Mouse (Mus musculus): ENCODE data around the gene Nup210.

The Nup210 gene

GRCm38 (mm10) chr6:91020810-91021209, 95.8 kb downstream of the Nup210 start:
- DNase-seq (ENCODE audit: low spot score) = no peak

- no peak for DNase-seq (ENCODE audit: low spot score)
Observed at GRCm38 (mm10) chr6:91016600-91017230, 99.9 kb downstream of the Nup210 start.

- DNase-seq (ENCODE audit: low spot score) = no peak
Observed at GRCm38 (mm10) chr6:91014198-91014958, 102.3 kb downstream of the Nup210 start.

- peak; percentile 35 for DNase-seq (ENCODE audit: low spot score)
Observed at GRCm38 (mm10) chr6:91012458-91012857, 104.2 kb downstream of the Nup210 start.

GRCm38 (mm10) chr6:91011568-91011967, 105.1 kb downstream of the Nup210 start:
- DNase-seq (ENCODE audit: low spot score) = no peak

- no peak for DNase-seq (ENCODE audit: low spot score)
Observed at GRCm38 (mm10) chr6:91008284-91008830, 108.3 kb downstream of the Nup210 start.

- DNase-seq (ENCODE audit: low spot score) = no peak
Observed at GRCm38 (mm10) chr6:91007207-91007606, 109.4 kb downstream of the Nup210 start.

GRCm38 (mm10) chr6:91004157-91004556, 112.5 kb downstream of the Nup210 start:
- no peak for DNase-seq (ENCODE audit: low spot score)

GRCm38 (mm10) chr6:91003310-91003995, 113.2 kb downstream of the Nup210 start:
- DNase-seq (ENCODE audit: low spot score) = peak; percentile 30

- no peak for DNase-seq (ENCODE audit: low spot score)
Observed at GRCm38 (mm10) chr6:91001566-91001965, 115.1 kb downstream of the Nup210 start.

GRCm38 (mm10) chr6:91000819-91001525, 115.7 kb downstream of the Nup210 start:
- DNase-seq (ENCODE audit: low spot score) = peak; percentile 25

GRCm38 (mm10) chr6:90999176-90999575, 117.5 kb downstream of the Nup210 start:
- no peak for DNase-seq (ENCODE audit: low spot score)

- DNase-seq (ENCODE audit: low spot score) = no peak
Observed at GRCm38 (mm10) chr6:90997025-90997424, 119.6 kb downstream of the Nup210 start.

- no peak for DNase-seq (ENCODE audit: low spot score)
Observed at GRCm38 (mm10) chr6:90996181-90996580, 120.4 kb downstream of the Nup210 start.

- DNase-seq (ENCODE audit: low spot score) = peak; percentile 91
Observed at GRCm38 (mm10) chr6:90988648-90989317, 127.8 kb downstream of the Nup210 start, which contains the start of gene Iqsec1. Gene Iqsec1, minus strand, starts transcription at chr6:90988685.

GRCm38 (mm10) chr6:90988299-90988625, 128.4 kb downstream of the Nup210 start:
- DNase-seq (ENCODE audit: low spot score) = no peak

GRCm38 (mm10) chr6:90987561-90988298, 128.9 kb downstream of the Nup210 start:
- DNase-seq (ENCODE audit: low spot score) = peak; percentile 29

GRCm38 (mm10) chr6:90984101-90984500, 132.5 kb downstream of the Nup210 start:
- DNase-seq (ENCODE audit: low spot score) = peak; percentile 37

GRCm38 (mm10) chr6:90974279-90974678, 142.3 kb downstream of the Nup210 start:
- no peak for DNase-seq (ENCODE audit: low spot score)

GRCm38 (mm10) chr6:90969341-90969871, 147.2 kb downstream of the Nup210 start:
- DNase-seq (ENCODE audit: low spot score) = no peak
